Mouse (Mus musculus): ENCODE measurements around the gene Nmrk1.

DNA sequence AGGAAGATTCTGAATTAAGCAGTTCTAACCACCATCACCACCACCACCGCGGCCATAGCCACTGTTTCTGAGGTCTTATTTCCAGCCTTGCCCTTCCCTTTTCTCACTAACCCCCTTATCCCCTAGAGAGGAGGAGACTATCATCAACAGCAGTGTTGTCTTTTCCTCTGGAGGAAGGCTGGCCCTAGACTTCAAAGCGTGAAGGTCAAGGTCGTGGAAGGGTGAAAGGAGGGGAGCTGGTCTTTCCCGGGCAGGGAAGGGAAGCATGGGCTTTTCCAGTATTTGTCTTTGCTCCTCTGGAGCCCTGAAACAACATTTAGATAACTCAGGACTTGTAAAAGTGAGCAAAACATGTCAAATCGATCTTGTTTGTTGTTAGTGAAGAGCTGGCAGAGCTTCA lies 22.8 kb upstream of the Nmrk1 start:
- TF ChIP-seq CTCF (IDR thresholded peaks at IDR 0.05; ENCODE audit: low read depth), result no peak
- no peak for TF ChIP-seq EP300 (optimal IDR thresholded peaks at IDR 0.05)

All from stomach, postnatal 0 days (tissue).